Comparison of ENCODE assay signal across 8 mouse cellular contexts in the genomic region with DNA sequence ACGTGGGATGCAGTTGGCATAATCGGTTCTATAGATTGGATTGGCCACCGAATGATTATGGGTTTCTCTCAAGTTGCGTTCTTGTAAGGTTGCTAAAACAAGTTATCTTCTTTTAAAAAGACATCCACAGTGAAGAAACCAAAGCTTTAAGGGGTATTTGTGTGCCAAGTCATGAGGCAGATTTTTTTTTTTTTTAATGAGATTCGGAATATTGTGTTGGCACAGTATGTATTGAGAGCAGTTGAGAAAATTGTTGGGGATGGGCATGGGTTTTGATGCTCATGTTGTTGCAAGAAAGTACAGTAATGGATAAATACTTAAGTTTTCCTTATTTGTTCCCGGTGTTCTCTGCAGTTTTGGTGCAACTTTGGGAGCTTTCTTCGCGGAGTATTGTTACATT. TPM values are rescaled to one million over a fixed set of nuclear protein-coding genes. Genes with fewer than 3 reads are reported as not detected.
A peak's percentile ranks its signal among the peaks of the same experiment; 100 is the strongest.
DNase-seq lines count a peak whose midpoint lies in the region; ATAC-seq and TF ChIP-seq lines count a peak whose summit lies in the region.

No protein-coding gene starts in this region.

- TF ChIP-seq CTCF in cerebellum, adult 2 months (IDR thresholded peaks at IDR 0.05; ENCODE audit: borderline replicate concordance, insufficient read depth, low read depth, low read length), result no peak
- TF ChIP-seq CTCF in spleen, adult 2 months (IDR thresholded peaks at IDR 0.05; ENCODE audit: extremely low read depth, insufficient read depth, insufficient read length, insufficient replicate concordance), result no peak

- H3K4me2 ChIP-seq in liver, embryonic 11.5 days, result peak overlapping the region; percentile 90

- peak overlapping the region; percentile 60 for H3K4me3 ChIP-seq in cerebellum, adult 2 months (replicated peaks; ENCODE audit: insufficient read depth, low read depth, low read length)
- H3K4me3 ChIP-seq in spleen, adult 2 months (ENCODE audit: extremely low read depth, insufficient read depth, insufficient read length), result peak overlapping the region; percentile 64
- peak overlapping the region; percentile 96 for H3K4me3 ChIP-seq in liver, embryonic 11.5 days (ENCODE audit: low read depth, low read length)

- H3K9me3 ChIP-seq in liver, embryonic 11.5 days (ENCODE audit: control insufficient read depth, low read length), result no peaks in the 10 kb centered on the region

- DNase-seq in cerebellum, adult 2 months, result no peak
- DNase-seq in cerebellum, adult 9-11 months, result no peak
- DNase-seq in spleen, adult 2 months (ENCODE audit: low read depth in 1 of 2, low spot score in 2 of 2), result no peak
- no peak for DNase-seq in spleen, postnatal 14 days (ENCODE audit: low spot score in 2 of 2)
- no peak for DNase-seq in liver, embryonic 11.5 days (ENCODE audit: low spot score)
- no peak for DNase-seq in ovary, adult 18-20 months (ENCODE audit: low spot score)
- DNase-seq in adrenal gland, adult 18-20 months (ENCODE audit: low spot score in 2 of 2), result no peak

- TF ChIP-seq POLR2A in cerebellum, adult 2 months (IDR thresholded peaks at IDR 0.05; ENCODE audit: borderline replicate concordance, insufficient read depth, low read length), result no peak
- no peak for TF ChIP-seq POLR2A in spleen, adult 2 months (IDR thresholded peaks at IDR 0.05; ENCODE audit: low read depth, low read length)

- no peaks in the 10 kb centered on the region; the same call in 1 of the 2 replicates for H3K4me1 ChIP-seq in cerebellum, adult 2 months (ENCODE audit: control insufficient read depth, insufficient read depth, low read length)
- no peaks in the 10 kb centered on the region for H3K4me1 ChIP-seq in spleen, adult 2 months (ENCODE audit: control insufficient read depth, insufficient read depth, insufficient read length)
- H3K4me1 ChIP-seq in liver, embryonic 11.5 days (replicated peaks; ENCODE audit: control insufficient read depth, insufficient read depth, low read length), result peaks cover 10% of the 10 kb centered on the region

- WGBS in cerebellum, adult 2 months, result 14% methylated on average over 8 of the region's 8 CpGs
- WGBS in spleen, adult 2 months, result 36% methylated on average over 8 of the region's 8 CpGs
- WGBS in liver, embryonic 11.5 days, result 36% methylated on average over 8 of the region's 8 CpGs

- H3K27me3 ChIP-seq in cerebellum, adult 2 months (ENCODE audit: control insufficient read depth, insufficient read depth, low read length), result no peaks in the 10 kb centered on the region
- no peaks in the 10 kb centered on the region for H3K27me3 ChIP-seq in spleen, adult 2 months (ENCODE audit: control insufficient read depth, insufficient read depth, low read length)
- H3K27me3 ChIP-seq in liver, embryonic 11.5 days (replicated peaks; ENCODE audit: control insufficient read depth, insufficient read depth, low read length), result no peaks in the 10 kb centered on the region

- ATAC-seq in liver, embryonic 11.5 days (replicated peaks; ENCODE audit: low FRiP score), result no peak
- no peak for ATAC-seq in frontal cortex, adult (ENCODE audit: low TSS enrichment)

- H3K36me3 ChIP-seq in spleen, adult 2 months (ENCODE audit: control insufficient read depth, insufficient read depth, low read length), result no peaks in the 10 kb centered on the region
- H3K36me3 ChIP-seq in liver, embryonic 11.5 days (ENCODE audit: control insufficient read depth, insufficient read depth, low read length), result no peaks in the 10 kb centered on the region

- no peak overlapping the region for H3K27ac ChIP-seq in cerebellum, adult 2 months (ENCODE audit: insufficient read depth, low read length)
- H3K27ac ChIP-seq in spleen, adult 2 months (ENCODE audit: insufficient read depth, low read length), result no peak overlapping the region
- no peak overlapping the region for H3K27ac ChIP-seq in liver, embryonic 11.5 days (ENCODE audit: low read depth, low read length)

- peak overlapping the region; percentile 95 for H3K9ac ChIP-seq in liver, embryonic 11.5 days (ENCODE audit: low read depth, low read length)

RNA-seq across cellular contexts. Expression of gene Fam193a, which starts 1.1 kb away (rescaled TPM):
- 45.5 and 52.2 TPM in 2 replicates for polyA plus RNA-seq in cerebellum, adult 2 months (2012; rRNA removed)
- polyA plus RNA-seq in spleen, adult 2 months (2012; rRNA removed), result 28.0 and 37.6 TPM in 2 replicates
- polyA plus RNA-seq in liver, embryonic 11.5 days (2014; fragmentation: Nextera tagmentation; extraction: Ambion mirVana), result 8.8 and 8.9 TPM in 2 replicates
- 10 to 100 TPM; 28.9 to 29.5 TPM for total RNA-seq in adrenal gland, adult 18-20 months (2021)

RNA-seq across cellular contexts. Expression of gene Rnf4, which starts 34.8 kb away (rescaled TPM):
- polyA plus RNA-seq in cerebellum, adult 2 months (2012; rRNA removed), result 77.5 and 80.0 TPM in 2 replicates
- polyA plus RNA-seq in spleen, adult 2 months (2012; rRNA removed), result 37.8 and 38.4 TPM in 2 replicates
- 151 and 174 TPM in 2 replicates for polyA plus RNA-seq in liver, embryonic 11.5 days (2014; fragmentation: Nextera tagmentation; extraction: Ambion mirVana)
- 100 to 1,000 TPM; 101 to 105 TPM for total RNA-seq in adrenal gland, adult 18-20 months (2021)
